Mouse (Mus musculus): ENCODE results near the gene Inf2. TPM values are rescaled to one million over a fixed set of nuclear protein-coding genes. Genes with fewer than 3 reads are reported as not detected.

Inf2 gene
- polyA plus RNA-seq, 1 experiment from 2014 or later: 1.7 TPM

DNA sequence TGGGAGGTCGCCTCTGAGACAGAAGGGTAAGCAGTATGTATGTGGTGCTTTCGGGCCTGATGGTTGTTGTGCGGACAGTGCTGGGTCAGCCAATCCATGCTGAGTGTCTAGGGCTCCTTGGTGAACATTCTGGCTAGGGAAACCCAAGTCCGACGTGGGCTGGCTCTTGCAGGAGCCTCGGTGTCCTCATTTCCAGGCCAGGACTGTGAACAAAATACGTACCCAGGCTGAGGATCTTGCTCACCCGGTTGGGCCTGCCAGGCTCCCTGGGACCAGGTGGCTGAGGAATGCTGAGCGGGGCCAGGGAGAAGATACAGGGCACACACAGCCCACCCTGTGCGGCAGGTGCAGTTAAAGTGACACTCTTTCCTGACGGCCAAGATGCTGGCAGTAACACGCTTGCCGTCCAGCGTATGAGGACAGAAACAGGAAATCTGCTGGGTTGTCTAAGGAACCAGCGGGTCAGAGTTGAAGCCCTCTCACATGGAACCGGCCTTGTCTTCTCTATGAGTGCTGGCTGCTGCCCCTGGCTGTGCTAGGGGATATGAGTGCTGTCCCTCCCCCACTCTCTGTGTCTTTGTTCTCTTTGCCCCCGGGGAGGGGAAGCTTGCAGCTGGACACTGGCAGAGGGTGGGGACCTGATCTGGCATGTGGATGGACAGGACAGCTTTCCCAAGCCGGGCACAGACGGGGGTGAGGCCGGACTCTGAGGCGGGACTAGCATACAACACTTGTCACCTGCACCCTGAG lies 4.6 kb downstream of the Inf2 start:
- DNase-seq (ENCODE audit: low spot score): no peak
- Histone ChIP-seq H3K36me3 (no peaks in the 10 kb centered on the region), H3K9me3 (replicated peaks) (no peaks in the 10 kb centered on the region), H3K4me1 (peaks cover 48% of the 10 kb centered on the region), H3K27me3 (ENCODE audit: low read depth, poor library complexity, severe bottlenecking) (peaks cover 53% of the 10 kb centered on the region), H3K4me3 (no peak overlapping the region), H3K27ac (replicated peaks) (peak overlapping the region; percentile 49)
- WGBS: 75% methylated on average over 21 of the region's 21 CpGs

DNA sequence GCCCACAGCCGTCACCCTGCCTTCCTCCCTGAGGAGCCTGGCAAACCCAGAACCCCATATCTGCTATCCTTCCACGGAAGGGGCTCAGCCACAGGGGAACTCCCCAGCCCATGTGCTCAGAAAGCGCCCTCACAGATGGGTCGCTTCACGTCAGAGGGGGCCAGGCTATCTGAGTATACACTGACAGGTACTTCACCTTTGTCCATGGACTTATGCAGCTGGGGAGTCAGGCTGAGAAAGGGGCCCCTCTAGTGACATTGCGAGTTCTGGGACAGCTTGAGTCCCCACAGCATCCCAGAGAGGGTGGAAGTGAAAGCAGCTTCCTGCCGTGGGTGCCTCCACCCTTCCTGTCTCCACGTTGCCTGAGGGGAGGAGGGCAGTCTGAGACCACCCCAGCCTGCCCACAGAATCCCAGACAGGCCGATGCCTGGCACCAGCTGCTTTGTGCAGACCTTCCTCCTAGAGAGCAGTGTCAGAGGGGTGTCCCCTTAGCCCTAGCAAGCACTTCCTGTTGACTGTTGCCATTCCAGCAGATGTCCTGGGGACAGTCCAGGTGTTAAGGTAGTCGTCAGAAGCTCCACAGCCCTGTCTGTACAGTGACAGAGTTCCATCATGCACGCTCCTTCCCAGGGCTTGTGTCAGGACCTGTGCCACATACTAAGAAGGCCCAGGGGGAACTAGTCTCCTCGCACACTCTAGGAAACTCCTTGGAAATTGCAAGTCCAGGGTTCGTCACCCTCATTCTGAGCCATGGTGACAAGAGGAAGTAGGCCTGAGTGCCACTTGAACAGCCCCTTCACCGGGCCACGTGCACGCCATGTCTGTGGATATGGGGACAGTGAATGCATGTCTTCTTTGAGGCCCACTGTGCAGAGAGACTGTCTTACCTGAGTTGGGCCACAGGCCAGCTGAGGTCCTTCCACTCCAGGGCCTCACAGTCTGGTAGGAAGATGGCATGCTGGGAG lies 5.6 kb downstream of the Inf2 start:
- 79% methylated on average over 16 of the region's 16 CpGs for WGBS
- Histone ChIP-seq H3K36me3 (no peaks in the 10 kb centered on the region), H3K9me3 (replicated peaks) (no peaks in the 10 kb centered on the region), H3K4me3 (no peak overlapping the region), H3K27me3 (ENCODE audit: low read depth, poor library complexity, severe bottlenecking) (peaks cover 43% of the 10 kb centered on the region), H3K27ac (replicated peaks) (peak overlapping the region; percentile 49; the same call in 1 of the 2 replicates), H3K4me1 (peaks cover 46% of the 10 kb centered on the region)
- no peak for DNase-seq (ENCODE audit: low spot score)

DNA sequence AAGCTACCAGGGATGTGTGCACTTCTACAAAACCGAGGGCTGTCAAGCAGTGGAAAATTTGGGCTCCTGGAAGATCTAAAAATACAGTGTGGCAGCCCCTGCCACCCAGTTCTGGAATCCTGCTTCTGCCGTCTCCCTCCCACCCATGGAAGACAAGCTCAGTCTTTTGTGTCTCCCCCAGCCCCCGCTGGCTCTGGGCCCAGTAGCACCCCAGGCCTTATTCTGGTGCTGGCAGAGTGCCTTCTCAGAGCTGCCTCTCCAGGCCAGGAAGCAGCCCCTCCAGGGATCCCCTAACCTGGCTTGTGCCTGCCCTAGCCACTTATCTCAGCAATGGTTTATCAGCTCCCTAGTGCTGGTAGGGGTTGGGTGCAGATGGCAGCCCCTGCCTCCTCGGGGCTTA lies 6.4 kb downstream of the Inf2 start:
- no peak overlapping the region for H3K4me3 ChIP-seq
- H3K27me3 ChIP-seq (ENCODE audit: low read depth, poor library complexity, severe bottlenecking): peaks cover 35% of the 10 kb centered on the region
- H3K9me3 ChIP-seq (replicated peaks): no peaks in the 10 kb centered on the region
- no peak overlapping the region; the same call in 1 of the 2 replicates for H3K27ac ChIP-seq (replicated peaks)
- H3K4me1 ChIP-seq: peaks cover 48% of the 10 kb centered on the region
- no peak for DNase-seq (ENCODE audit: low spot score)
- 55% methylated on average over 4 of the region's 4 CpGs for WGBS
- no peaks in the 10 kb centered on the region for H3K36me3 ChIP-seq

DNA sequence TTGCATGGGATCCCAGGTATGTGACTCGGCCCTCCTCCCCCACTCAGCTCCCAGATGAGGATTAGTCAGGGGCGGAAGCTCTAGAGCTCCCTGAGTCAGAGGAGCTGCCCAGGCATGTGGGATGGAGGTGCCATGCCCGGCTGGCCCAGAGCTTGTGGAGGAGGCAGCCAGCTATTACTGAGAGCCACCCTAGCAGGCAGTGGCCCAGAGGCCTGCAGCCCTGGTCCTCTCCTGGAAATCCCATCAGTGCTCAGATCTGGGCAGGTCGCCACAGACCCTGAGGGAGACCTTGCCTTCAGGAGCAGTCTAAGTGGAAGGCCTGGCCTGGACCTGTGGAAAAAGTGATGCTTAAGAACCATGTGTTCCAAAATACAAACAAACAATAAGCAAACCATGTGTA lies 7.0 kb downstream of the Inf2 start:
- Histone ChIP-seq H3K27ac (replicated peaks) (0 out of 2 replicates have a peak overlapping the region, but pooled peaks have one; percentile 49), H3K36me3 (no peaks in the 10 kb centered on the region), H3K4me1 (peaks cover 49% of the 10 kb centered on the region), H3K4me3 (no peak overlapping the region), H3K9me3 (replicated peaks) (no peaks in the 10 kb centered on the region), H3K27me3 (ENCODE audit: low read depth, poor library complexity, severe bottlenecking) (peaks cover 29% of the 10 kb centered on the region)
- DNase-seq (ENCODE audit: low spot score): no peak
- 62% methylated on average over 4 of the region's 4 CpGs for WGBS

DNA sequence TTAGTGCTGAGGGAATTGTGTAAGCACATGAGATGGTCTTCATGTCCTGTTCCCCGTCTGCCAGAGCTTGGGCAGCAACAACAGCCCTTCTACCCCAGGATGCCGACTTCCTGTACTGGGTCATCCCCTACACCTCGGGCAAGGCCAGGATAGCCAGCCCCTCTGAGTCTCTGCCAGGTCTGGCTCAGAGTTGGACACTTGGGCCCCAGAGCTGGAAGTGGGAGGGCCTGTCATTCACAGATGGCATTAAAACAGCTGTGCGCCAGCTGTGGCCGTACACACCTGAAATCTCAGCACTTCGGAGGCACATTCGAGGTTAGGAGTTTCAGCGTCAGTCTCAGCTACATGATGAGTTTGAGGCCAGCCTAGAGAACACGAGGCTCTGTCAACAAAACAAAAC lies 7.9 kb downstream of the Inf2 start:
- H3K27ac ChIP-seq (replicated peaks): no peak overlapping the region
- no peaks in the 10 kb centered on the region for H3K36me3 ChIP-seq
- H3K4me1 ChIP-seq: peaks cover 49% of the 10 kb centered on the region
- WGBS: 83% methylated on average over 9 of the region's 9 CpGs
- H3K27me3 ChIP-seq (ENCODE audit: low read depth, poor library complexity, severe bottlenecking): peaks cover 20% of the 10 kb centered on the region
- H3K9me3 ChIP-seq (replicated peaks): no peaks in the 10 kb centered on the region
- no peak for DNase-seq (ENCODE audit: low spot score)
- H3K4me3 ChIP-seq: no peak overlapping the region

DNA sequence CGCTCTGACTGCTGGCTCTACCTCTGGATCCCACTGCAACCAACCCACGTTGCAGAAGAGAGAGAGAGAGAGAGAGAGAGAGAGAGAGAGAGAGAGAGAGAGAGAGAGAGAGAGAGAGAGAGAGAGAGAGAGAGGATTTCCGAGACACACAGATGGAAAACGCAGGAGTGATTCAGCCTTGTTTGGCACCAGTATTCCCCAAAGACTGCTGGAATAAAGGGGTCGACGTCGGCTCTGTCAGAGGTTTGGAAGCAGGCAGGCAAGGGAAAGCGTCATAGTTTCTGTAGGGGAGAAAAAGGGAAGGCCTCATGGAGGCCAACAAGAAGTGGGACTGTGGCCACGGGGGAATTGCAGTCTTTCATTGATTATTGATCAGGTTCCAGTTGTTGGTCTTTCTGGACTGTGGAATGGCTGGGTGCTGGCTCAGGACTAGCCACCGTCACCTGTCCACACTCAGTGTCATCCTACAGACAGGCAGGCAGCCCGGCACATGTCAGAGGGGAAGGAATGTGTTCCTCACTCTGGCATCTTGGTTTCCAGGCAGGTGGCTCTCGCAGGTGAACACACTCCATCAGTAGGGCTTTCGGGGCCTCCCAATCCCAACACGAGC lies 8.4 kb downstream of the Inf2 start:
- WGBS: 81% methylated on average over 14 of the region's 14 CpGs
- Histone ChIP-seq H3K36me3 (no peaks in the 10 kb centered on the region), H3K4me1 (peaks cover 49% of the 10 kb centered on the region)

DNA sequence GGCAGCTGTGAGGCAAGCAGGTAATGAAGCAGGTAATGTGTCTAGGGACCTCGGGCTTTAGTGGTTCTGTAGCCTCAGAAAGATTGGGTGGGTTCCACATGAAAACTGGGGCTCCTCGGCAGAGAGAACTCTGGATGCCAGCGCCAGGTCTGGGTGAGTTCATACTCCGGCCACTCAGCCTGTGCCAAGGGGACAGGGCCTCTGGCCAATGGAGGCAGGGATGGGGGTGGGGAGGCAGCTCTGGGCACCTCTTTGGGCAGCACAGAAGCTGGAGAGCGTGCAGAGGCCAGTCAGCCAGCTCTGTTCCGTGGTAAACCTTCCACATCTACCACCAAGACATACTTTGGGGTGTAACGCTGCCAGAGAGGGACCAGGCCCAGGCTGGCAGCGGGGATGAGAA lies 9.0 kb downstream of the Inf2 start:
- Histone ChIP-seq H3K4me1 (peaks cover 47% of the 10 kb centered on the region), H3K27ac (replicated peaks) (no peak overlapping the region), H3K36me3 (no peaks in the 10 kb centered on the region), H3K9me3 (replicated peaks) (no peaks in the 10 kb centered on the region), H3K4me3 (no peak overlapping the region), H3K27me3 (ENCODE audit: low read depth, poor library complexity, severe bottlenecking) (peaks cover 12% of the 10 kb centered on the region; the same call in 1 of the 2 replicates)
- DNase-seq (ENCODE audit: low spot score): no peak
- WGBS: 84% methylated on average over 8 of the region's 8 CpGs

More for the DNA sequence above, 8.4 kb downstream of the Inf2 start:
- Histone ChIP-seq H3K9me3 (replicated peaks) (no peaks in the 10 kb centered on the region), H3K27me3 (ENCODE audit: low read depth, poor library complexity, severe bottlenecking) (peaks cover 15% of the 10 kb centered on the region), H3K27ac (replicated peaks) (no peak overlapping the region), H3K4me3 (no peak overlapping the region)
- no peak for DNase-seq (ENCODE audit: low spot score)

DNA sequence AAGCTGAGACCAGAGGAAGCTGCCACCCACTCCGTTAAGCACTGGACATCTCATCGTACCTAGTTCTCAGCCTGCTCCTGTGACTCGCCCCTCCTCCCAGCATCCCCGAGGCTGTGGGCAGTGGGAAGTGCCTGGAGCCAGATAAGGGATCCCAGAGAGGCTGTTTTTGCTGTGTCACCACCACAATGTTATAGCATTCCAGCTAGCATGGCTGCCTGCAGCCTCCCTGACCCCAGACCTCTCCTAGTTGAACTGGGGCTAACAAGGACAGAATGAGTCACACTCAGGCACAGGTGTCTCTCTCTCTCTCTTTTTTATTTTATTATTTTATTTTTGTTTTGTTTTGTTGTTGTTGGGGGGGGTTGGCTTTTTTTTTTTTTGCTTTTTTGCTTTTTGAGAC lies 10.6 kb downstream of the Inf2 start:
- Histone ChIP-seq H3K27me3 (ENCODE audit: low read depth, poor library complexity, severe bottlenecking) (0 out of 2 replicates have a peak, but pooled peaks cover 7% of the 10 kb centered on the region), H3K4me1 (peaks cover 41% of the 10 kb centered on the region), H3K4me3 (no peak overlapping the region), H3K27ac (replicated peaks) (peak overlapping the region; percentile 46; the same call in 1 of the 2 replicates), H3K36me3 (no peaks in the 10 kb centered on the region), H3K9me3 (replicated peaks) (no peaks in the 10 kb centered on the region)
- 55% methylated on average over 4 of the region's 4 CpGs for WGBS
- DNase-seq (ENCODE audit: low spot score): no peak

DNA sequence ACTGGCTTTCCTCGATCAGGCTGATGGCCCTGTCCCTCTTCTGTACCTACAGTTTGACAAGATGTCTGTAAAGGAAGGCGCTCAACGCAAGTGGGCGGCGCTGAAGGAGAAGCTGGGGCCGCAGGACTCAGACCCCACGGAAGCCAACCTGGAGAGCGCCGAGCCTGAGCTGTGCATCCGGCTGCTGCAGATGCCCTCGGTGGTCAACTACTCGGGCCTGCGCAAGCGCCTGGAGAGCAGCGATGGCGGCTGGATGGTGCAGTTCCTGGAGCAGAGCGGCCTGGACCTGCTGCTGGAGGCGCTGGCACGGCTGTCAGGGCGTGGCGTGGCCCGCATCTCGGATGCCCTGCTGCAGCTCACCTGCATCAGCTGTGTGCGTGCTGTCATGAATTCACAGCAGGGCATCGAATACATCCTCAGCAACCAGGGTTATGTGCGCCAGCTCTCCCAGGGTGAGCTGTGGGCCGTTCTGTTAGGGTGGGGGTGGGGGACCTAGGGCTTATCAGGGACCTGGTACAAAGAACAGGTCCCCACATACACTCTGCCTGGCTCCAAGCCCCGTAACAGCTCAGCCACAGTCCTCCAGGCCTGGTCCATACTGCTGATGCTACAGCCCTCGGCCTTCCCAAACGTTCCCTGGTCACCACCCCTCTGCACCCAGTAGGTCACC lies 11.5 kb downstream of the Inf2 start:
- Histone ChIP-seq H3K4me1 (peaks cover 37% of the 10 kb centered on the region), H3K27me3 (ENCODE audit: low read depth, poor library complexity, severe bottlenecking) (0 out of 2 replicates have a peak, but pooled peaks cover 7% of the 10 kb centered on the region), H3K36me3 (no peaks in the 10 kb centered on the region), H3K27ac (replicated peaks) (no peak overlapping the region), H3K9me3 (replicated peaks) (no peaks in the 10 kb centered on the region), H3K4me3 (no peak overlapping the region)
- DNase-seq (ENCODE audit: low spot score): no peak
- 80% methylated on average over 30 of the region's 30 CpGs for WGBS

DNA sequence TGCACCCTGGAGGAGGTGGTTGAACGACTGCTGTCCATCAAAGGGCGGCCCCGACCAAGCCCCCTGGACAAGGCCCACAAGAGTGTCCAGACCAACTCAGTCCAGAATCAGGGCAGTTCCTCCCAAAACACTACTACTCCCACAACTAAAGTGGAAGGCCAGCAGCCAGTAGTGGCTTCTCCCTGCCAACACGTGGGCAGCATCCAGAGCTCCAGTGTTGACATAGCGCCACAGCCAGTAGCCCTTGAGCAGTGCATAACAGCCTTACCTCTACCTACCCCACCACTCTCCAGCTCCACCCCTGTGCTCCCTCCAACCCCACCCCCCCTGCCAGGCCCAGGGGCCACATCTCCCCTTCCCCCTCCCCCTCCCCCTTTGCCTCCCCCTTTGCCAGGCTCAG lies 15.4 kb downstream of the Inf2 start:
- 91% methylated on average over 5 of the region's 5 CpGs for WGBS
- H3K4me3 ChIP-seq: no peak overlapping the region
- DNase-seq (ENCODE audit: low spot score): no peak

DNA sequence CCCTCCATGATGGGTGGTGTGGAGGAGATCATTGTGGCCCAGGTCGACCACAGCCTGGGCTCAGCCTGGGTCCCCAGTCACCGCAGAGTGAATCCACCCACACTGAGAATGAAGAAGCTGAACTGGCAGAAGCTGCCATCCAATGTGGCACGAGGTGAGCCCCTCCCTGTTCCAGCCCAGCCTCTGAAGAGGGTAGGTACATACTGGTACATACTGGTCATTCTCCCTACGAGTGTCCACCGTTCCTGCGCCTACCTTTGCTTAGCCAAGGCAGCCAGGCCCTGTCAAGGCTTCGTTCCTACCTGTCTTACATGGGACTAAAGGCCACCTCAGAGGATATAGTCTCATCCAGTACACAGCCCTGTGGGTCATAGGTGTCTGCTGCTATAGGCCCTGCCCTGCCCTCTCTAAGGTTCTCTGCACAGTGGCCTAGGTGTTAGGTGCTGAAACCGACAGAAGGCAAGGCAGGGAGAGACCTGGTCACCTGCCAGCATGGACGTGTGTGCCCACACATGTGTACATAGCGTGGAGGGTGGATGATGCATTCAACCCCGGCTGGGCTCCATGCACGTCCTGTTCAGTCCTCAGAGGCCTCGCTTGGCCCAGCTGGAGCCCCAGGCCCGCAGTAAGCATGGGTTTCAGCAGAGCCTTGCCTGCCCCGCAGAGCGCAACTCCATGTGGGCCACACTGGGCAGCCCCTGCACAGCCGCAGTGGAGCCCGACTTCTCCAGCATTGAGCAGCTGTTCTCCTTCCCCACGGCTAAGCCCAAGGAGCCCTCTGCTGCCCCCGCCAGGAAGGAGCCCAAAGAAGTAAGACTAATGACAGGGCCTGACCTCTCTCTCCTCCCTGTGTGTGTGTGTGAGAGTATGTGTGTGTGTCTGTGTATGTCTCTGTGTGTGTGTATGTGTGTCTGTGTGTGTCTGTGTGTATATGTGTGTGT lies 16.4 kb downstream of the Inf2 start:
- H3K4me1 ChIP-seq: peaks cover 18% of the 10 kb centered on the region
- WGBS: 62% methylated on average over 20 of the region's 20 CpGs
- peak; percentile 59 for DNase-seq (ENCODE audit: low spot score)
- no peaks in the 10 kb centered on the region for H3K36me3 ChIP-seq
- H3K4me3 ChIP-seq: no peak overlapping the region
- H3K27ac ChIP-seq (replicated peaks): peak overlapping the region; percentile 46; the same call in 1 of the 2 replicates
- H3K27me3 ChIP-seq (ENCODE audit: low read depth, poor library complexity, severe bottlenecking): no peaks in the 10 kb centered on the region
- no peaks in the 10 kb centered on the region for H3K9me3 ChIP-seq (replicated peaks)

More for the DNA sequence above, 15.4 kb downstream of the Inf2 start:
- Histone ChIP-seq H3K9me3 (replicated peaks) (no peaks in the 10 kb centered on the region), H3K4me1 (peaks cover 25% of the 10 kb centered on the region), H3K27me3 (ENCODE audit: low read depth, poor library complexity, severe bottlenecking) (no peaks in the 10 kb centered on the region), H3K36me3 (no peaks in the 10 kb centered on the region), H3K27ac (replicated peaks) (no peak overlapping the region)

All from midbrain, embryonic 10.5 days (tissue).